Mouse (Mus musculus) layer of hippocampus, adult 8-10 months (tissue): Measurements from ENCODE around the gene Sorbs2. TPM values are rescaled to one million over a fixed set of nuclear protein-coding genes. Genes with fewer than 3 reads are reported as not detected.
A peak's percentile ranks its signal among the peaks of the same experiment; 100 is the strongest.

Experiments
- DNase-seq, 2 experiments: peaks; one replicate each; pipeline ENCODE4 v3.0.0; 2022; ENCODE audit warnings: low spot score in 2 of 2
- total RNA-seq, 4 experiments: library from RNA; stranded (reverse); gene quantifications; 2 replicates each; pipeline ENCODE4 v1.2.4; 2022

The Sorbs2 gene
- total RNA-seq, 4 experiments from 2014 or later = 154 to 183 (median 170) TPM

- no peak for DNase-seq
Measured at GRCm38 (mm10) chr8:45570117-45570516, 62.5 kb downstream of the Sorbs2 start.

DNA sequence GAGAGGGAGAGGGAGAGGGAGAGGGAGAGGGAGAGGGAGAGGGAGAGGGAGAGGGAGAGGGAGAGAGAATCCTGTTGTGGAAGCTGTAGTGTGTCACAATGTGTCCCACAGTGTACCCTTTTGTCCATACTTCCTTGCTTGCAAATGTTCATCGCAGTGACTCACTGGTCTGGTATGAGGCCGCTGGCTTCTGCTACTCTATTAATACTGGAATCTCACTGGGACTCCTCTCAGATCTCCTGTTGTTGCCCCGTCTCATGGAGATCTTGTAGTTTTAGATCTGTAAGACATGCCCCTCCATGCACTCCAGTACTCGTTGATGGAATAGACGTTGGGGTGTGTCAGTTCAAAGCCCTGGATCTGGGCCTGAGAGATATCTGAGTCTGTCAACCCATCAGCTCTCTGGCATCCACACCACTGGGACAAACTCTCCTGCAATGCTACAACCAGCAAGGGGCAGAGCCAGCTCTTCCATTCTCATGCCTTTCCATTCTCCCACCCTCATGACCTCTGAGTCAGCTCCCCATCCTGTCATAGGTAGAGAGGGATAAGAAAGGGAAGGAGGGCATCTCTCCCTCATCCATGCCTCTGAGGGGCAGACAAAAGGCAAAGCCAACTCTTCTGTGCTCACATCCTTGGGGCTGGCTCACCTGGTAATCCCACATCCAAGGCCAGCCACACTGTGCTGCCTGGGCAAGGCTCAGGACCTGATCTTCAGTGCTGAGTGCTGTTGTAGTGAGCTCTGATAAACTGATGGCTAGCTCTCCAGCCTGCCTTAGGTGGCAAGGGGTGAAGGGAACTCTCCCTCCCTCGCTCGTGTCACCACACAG is 72.3 kb downstream of the Sorbs2 start:
- DNase-seq = no peak

DNA sequence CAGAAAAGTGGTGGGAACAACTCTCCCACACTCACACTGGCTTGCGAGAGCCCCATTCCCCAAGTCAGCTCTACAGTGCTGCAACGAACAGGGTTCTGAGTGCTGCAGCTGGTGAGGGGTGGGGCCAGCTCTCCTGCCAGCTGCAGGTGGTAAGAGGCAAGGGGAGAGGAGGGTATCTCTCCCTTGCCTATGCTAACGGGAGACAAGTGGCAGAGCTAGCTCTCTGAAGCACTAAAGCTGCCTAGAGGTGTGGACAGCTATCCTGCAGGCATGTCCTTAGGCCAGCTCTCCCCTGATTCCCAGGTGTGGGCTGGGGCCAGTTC is 72.9 kb downstream of the Sorbs2 start:
- DNase-seq = no peak

DNA sequence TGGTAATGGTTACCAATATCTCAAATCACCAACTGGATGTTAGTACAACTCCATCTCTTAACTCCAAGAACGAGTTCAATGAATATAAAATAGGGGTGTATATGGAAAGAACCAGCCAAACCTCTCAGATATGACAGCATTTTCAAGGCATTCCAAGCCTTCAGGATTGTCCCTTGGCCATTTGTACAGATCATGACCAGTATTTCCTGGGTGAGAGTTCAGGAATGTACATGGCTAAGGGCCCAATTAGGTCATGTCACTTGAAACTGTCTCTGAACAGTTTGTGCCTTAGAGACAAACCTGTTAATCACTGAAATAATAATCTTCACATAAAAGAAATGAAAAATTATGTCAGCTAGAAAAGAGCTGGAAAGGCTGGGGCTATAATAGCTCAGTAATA is 76.3 kb downstream of the Sorbs2 start:
- DNase-seq = no peak

GRCm38 (mm10) chr8:45584390-45585052 is 76.9 kb downstream of the Sorbs2 start:
- DNase-seq = no peak

GRCm38 (mm10) chr8:45585158-45585557 is 77.6 kb downstream of the Sorbs2 start:
- DNase-seq = no peak

GRCm38 (mm10) chr8:45587011-45587410 is 79.4 kb downstream of the Sorbs2 start:
- peak; percentile 43 to 47 for DNase-seq

GRCm38 (mm10) chr8:45591888-45592287 is 84.3 kb downstream of the Sorbs2 start:
- no peak for DNase-seq

DNA sequence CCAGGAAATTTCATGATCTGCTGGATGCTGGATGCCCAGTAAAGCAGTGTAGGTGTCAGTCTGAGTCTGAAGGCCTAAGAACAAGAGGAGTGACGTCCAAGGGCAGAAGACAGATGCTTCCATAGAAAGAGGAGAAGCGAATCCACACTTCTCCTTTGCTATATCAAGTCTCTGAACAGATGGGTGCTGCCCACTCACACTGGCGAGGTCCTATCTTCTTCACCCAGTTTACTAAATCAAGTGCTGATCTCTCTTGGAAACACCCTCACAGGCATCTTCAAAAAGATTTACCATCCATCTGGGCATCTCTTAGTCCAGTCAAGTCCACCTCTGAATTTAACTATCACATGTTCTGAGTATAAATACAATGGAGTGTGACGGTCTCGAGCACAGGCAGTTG is 86.1 kb downstream of the Sorbs2 start:
- DNase-seq = peak; percentile 30 to 36

- no peak for DNase-seq
Measured at GRCm38 (mm10) chr8:45595983-45596382, 88.4 kb downstream of the Sorbs2 start.

- DNase-seq = no peak
Measured at GRCm38 (mm10) chr8:45596591-45596990, 89.0 kb downstream of the Sorbs2 start.

GRCm38 (mm10) chr8:45597631-45598420 is 90.2 kb downstream of the Sorbs2 start:
- DNase-seq = no peak

- no peak for DNase-seq
Measured at GRCm38 (mm10) chr8:45598883-45599282, 91.3 kb downstream of the Sorbs2 start.

DNA sequence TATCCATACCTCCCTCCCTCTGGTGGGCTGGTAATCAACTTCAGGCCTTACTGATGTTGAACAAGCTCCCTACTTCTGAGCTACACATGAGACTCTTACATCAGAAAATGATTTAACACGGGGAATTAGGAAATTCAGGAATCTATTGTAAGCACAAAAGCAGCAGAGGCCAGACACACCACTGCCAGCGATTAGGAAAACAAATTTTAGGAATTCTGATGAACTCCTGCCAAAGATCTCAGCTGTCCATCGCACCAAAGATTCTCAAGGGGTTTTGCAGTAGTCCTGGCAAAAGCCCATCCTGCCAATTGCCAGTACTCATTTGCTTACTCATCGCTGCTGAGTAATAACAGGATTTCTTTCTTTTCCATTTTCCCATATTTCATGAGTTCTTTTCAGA is 94.4 kb downstream of the Sorbs2 start:
- DNase-seq = no peak

GRCm38 (mm10) chr8:45605419-45605818 is 97.8 kb downstream of the Sorbs2 start:
- DNase-seq = no peak

- no peak for DNase-seq
Measured at GRCm38 (mm10) chr8:45607012-45607411, 99.4 kb downstream of the Sorbs2 start.

GRCm38 (mm10) chr8:45608413-45608812 is 100.8 kb downstream of the Sorbs2 start:
- DNase-seq = no peak

DNA sequence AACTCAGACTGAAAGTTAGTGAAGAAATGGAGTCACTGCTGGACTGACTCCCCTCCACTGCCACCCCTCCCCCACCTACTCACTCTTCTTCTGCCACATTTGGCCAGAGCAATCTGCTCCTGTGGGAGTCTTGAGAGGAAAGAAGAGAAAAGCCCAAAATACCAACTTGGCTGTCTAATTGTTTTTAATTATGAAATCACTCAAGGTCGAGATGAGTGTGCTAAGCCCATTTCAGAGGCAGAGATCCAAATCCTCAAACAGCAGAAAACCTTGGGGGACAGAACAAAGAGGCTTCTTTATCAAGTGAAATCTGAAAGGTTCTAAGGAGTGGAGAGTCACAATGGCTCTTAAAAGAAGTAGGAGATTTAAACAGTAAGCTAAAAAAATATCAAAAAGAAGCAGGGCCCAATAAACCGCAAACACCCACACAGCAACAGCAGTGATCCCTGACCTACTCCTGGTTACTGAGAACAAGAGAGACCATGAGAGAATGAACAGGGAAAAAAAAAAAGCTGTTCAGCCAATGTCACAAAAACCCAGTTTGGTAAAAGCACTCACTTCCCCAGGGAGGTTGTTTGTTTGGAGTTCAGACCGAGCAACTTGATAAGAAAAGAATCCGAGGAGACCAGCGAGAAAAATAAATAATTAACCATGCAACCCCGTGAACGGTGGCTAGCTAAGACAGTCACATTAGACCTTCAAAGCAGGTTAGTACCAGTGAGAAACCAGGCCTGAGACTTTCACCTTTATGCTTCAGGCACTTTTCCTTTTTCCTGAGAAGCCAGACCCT is 103.0 kb downstream of the Sorbs2 start:
- no peak for DNase-seq

DNA sequence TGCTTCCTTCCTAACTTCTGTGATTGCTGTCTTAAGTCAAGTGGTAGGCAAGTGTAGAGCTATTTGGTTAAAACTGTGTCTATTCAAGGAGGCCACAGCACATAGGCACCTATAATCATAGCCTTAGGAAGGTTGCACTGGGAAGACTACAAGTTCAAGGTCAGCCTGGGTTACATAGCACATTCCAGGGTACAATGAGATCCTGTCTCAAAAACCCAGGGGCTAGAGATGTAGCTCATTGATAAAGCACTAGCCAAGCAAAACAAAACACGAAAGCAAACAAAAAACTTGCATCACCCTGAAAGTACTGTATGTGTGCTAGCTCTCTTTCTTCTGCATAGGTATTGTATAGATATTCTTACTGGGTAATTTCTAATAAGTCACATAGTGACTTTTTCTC is 103.7 kb downstream of the Sorbs2 start:
- no peak for DNase-seq

DNA sequence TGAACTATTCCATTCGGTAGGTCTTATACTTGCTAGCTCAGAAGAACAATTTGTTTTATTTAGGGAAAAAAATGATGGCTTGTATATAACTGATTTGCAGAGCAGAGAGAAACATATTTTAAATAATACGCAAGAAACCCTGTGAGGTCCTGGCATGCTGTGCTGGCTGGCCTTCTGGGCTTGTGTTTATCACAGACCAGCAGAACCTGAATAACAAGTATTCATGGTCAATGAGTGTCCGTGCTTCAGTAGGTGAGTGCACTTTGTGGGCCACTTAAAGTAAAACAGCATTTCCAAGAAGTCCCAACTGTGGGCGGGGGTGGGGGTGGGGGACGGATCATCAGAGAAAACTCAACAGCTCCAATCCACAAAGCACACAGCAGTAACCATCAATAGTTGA is 107.0 kb downstream of the Sorbs2 start:
- DNase-seq = no peak

DNA sequence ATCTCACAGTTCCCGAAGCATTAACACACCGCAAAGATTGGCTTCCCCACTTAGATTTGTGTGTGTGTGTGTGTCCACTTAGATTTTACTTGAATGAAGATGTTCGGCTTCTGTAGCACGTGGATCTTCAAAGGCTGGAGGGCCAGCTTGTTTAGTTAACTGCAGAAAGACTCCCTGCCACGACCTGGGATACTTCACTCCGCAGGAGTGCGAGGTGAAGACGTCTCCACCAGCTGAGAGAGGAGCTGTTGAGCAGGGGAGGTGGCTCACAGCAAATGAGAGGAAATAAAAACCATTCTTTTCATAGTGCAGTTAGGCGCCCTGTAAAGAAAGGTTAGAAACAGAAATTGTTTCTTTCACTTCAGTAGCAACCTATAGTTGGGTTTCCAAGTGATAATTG is 107.5 kb downstream of the Sorbs2 start:
- no peak for DNase-seq
